Mouse (Mus musculus): ENCODE results near the gene Hcfc1. TPM values are rescaled to one million over a fixed set of nuclear protein-coding genes. Genes with fewer than 3 reads are reported as not detected.
A peak's percentile ranks its signal among the peaks of the same experiment; 100 is the strongest.

The Hcfc1 gene
- polyA plus RNA-seq (2015; fragmentation: Nextera tagmentation; extraction: Ambion mirVana), result 61.9 and 63.0 TPM in 2 replicates

DNA sequence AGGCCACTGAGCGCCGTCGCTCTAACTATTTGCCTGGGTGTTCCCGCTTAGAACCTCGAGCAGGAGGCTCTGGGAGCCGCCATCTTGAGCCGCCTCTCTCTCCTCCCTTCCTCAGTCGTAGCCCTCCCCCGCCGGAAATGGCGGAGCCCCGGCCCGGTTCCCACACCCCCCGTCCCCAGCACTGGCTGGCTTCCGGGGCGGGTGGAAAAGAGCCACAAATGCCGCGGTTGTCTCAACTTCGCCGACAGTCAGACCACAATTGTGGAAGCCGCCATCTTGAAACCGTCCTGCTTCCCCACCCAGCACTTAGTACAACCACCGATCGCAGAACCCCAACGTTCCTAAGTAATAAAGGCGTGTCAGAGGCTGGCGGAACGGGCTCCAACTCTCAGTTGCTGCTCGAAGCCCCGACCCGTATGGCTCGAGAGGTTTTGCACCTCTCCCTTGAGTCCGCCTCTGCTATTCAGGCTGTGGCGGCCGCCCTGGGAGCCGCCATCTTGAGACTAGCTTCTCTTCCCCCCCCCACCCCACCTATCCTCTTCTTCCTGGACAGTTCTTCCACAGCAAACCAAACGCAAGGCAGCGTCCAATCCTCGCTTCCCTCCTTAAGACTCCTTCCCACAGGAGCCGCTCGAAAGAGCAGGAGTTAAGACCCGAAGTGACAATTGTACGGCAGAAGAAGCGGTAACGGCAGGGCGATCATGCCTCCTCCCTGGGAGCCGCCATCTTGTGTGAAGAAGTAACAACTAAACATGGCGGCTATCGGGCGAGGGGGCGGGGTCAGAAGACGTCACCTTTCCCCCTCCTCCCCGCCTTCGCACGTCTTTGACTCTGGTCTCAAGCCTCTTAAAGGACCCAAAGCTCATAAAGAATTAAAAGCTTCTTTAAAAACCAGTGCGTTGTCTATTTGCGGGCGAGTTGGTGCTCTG lies at the start of gene Hcfc1:
Hcfc1 (minus strand) TSS at position 110 of the 929 bp plus-strand sequence.
- H3K36me3 ChIP-seq, result no peaks in the 10 kb centered on the region
- peak; percentile 83 for ATAC-seq
- H3K27me3 ChIP-seq, result no peaks in the 10 kb centered on the region
- H3K4me1 ChIP-seq (replicated peaks), result peaks cover 33% of the 10 kb centered on the region
- H3K4me2 ChIP-seq (replicated peaks), result peak within 1 kb of the TSS; percentile 83
- H3K27ac ChIP-seq, result peak within 1 kb of the TSS; percentile 98
- no peaks in the 10 kb centered on the region for H3K9me3 ChIP-seq
- peak within 1 kb of the TSS; percentile 60 for H3K9ac ChIP-seq (replicated peaks)
- H3K4me3 ChIP-seq (replicated peaks), result peak within 1 kb of the TSS; percentile 78
- 20% methylated on average over 57 of the region's 58 CpGs for WGBS

DNA sequence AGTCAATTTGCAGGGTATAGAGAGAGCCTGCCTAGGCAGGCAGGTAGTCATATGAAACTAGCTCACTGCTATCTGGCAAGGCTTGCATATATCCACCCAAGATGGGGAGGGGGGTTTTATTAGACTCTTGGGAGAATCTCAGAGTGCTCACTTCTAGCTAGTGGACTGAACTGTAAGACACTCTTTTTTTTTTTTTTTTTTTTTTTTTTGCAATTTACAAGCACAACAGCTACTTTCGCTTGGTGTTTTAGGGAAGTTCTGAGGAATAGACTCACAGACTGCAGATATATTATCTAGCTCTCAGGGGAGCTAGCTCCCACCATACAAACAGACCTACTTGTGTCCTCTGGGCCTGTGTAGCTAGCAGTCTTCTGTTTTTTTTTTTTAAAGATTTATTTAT lies 48.4 kb upstream of the Hcfc1 start:
- no peak for ATAC-seq
- no peaks in the 10 kb centered on the region for H3K4me1 ChIP-seq (replicated peaks)
- no peaks in the 10 kb centered on the region for H3K9me3 ChIP-seq
- no peak overlapping the region for H3K9ac ChIP-seq (replicated peaks)
- 93% methylated on average over 1 of the region's 1 CpGs for WGBS
- peaks cover 23% of the 10 kb centered on the region for H3K36me3 ChIP-seq
- H3K4me2 ChIP-seq (replicated peaks), result no peak overlapping the region
- H3K27me3 ChIP-seq, result no peaks in the 10 kb centered on the region
- no peak overlapping the region for H3K4me3 ChIP-seq (replicated peaks)
- no peak overlapping the region for H3K27ac ChIP-seq

DNA sequence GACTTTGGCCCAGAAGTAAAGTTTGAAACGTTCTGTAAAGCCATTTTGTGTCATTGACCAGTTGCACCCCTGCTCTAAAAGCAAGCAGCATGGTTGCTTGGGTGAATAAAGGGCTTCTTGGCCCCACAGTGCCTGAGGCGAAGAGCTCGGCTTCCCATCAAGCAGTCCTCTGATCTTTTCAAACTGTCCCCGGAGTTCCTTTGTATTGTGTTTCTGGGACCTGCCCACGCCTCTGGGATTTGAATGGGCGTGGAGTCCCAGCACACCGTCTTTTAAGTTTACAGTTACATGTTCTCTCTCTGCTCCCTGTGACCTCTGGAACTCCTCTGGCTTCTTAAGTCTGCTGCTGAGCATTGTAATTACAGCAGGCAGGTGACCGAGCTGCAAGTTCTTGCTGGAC lies 41.9 kb upstream of the Hcfc1 start:
- no peak overlapping the region for H3K4me2 ChIP-seq (replicated peaks)
- 0 out of 2 replicates have a peak, but pooled peaks cover 4% of the 10 kb centered on the region for H3K4me1 ChIP-seq (replicated peaks)
- H3K27me3 ChIP-seq, result no peaks in the 10 kb centered on the region
- no peaks in the 10 kb centered on the region for H3K36me3 ChIP-seq
- ATAC-seq, result no peak
- H3K9me3 ChIP-seq, result no peaks in the 10 kb centered on the region
- H3K9ac ChIP-seq (replicated peaks), result no peak overlapping the region
- 27% methylated on average over 8 of the region's 8 CpGs for WGBS
- no peak overlapping the region for H3K4me3 ChIP-seq (replicated peaks)
- H3K27ac ChIP-seq, result no peak overlapping the region

DNA sequence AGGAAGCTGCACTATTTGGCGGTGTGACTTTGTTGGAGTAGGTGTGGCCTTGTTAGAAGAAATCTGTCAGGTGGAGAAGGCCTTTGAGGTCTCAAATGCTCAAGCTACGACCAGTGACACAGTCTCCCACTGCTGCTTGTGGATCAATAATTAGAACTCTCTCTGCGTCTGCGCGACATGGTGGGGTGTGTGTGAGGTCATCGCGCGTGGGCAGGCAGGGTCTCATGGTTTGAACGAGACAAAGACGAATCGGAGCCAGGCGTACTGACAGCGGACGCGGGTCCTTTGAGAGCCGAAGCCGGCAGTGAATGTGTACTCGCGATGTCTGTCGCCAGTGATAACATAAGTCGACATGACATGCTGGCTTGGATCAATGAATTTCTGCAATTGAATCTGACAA lies 40.2 kb upstream of the Hcfc1 start:
- WGBS, result 74% methylated on average over 21 of the region's 21 CpGs
- Histone ChIP-seq H3K4me2 (replicated peaks) (no peak overlapping the region), H3K4me1 (replicated peaks) (0 out of 2 replicates have a peak, but pooled peaks cover 4% of the 10 kb centered on the region), H3K36me3 (no peaks in the 10 kb centered on the region), H3K27me3 (no peaks in the 10 kb centered on the region), H3K9me3 (no peaks in the 10 kb centered on the region), H3K27ac (no peak overlapping the region), H3K4me3 (replicated peaks) (no peak overlapping the region), H3K9ac (replicated peaks) (no peak overlapping the region)
- ATAC-seq, result peak; percentile 37; the same call in 1 of the 2 replicates

DNA sequence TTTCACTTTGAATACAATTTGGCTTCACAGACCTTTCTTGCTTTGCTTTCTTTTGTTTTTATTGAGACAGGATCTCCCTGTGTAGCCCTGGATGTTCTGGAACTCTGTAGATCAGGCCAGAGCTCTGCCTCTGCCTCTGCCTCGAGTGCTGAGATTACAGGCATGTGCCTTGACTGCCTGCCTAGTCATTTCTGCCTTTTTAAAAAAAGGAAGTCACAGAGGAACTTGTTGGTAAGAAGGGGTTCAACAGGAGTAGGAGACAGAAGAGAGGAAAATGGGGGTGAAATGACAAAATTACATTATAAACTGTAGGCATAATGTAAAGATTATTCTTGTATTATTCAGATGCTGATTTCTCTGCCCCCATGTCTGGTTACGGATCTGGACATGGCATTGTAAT lies 37.5 kb upstream of the Hcfc1 start:
- Histone ChIP-seq H3K4me2 (replicated peaks) (no peak overlapping the region), H3K4me3 (replicated peaks) (no peak overlapping the region), H3K9me3 (no peaks in the 10 kb centered on the region), H3K4me1 (replicated peaks) (peaks cover 4% of the 10 kb centered on the region; the same call in 1 of the 2 replicates), H3K36me3 (no peaks in the 10 kb centered on the region), H3K27me3 (no peaks in the 10 kb centered on the region), H3K9ac (replicated peaks) (no peak overlapping the region), H3K27ac (no peak overlapping the region)
- no peak for ATAC-seq
- 72% methylated on average over 2 of the region's 2 CpGs for WGBS

DNA sequence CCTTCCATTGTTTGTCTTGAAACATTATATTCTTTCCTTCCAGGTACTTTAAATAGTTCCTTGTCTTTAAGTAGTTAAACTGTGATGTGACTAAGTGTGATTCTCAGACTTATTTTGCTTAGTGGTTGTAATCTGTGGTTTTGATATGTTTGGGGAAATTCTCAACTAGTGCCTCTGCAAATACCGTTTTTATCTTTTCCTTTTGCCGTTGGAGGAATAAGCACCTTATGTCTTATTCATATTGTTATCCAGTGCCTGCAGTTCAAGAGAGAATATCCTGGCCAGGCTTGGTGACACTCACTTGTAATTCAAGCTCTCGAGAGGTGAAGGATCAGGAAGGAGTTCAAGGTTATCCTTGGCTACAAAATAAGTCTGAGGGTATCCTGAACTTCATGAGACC lies 34.9 kb upstream of the Hcfc1 start:
- Histone ChIP-seq H3K27me3 (no peaks in the 10 kb centered on the region), H3K36me3 (no peaks in the 10 kb centered on the region), H3K4me2 (replicated peaks) (no peak overlapping the region), H3K4me3 (replicated peaks) (no peak overlapping the region), H3K9me3 (no peaks in the 10 kb centered on the region), H3K4me1 (replicated peaks) (no peaks in the 10 kb centered on the region; the same call in 1 of the 2 replicates), H3K27ac (no peak overlapping the region), H3K9ac (replicated peaks) (no peak overlapping the region)
- WGBS, result 89% methylated on average over 3 of the region's 3 CpGs
- no peak for ATAC-seq

DNA sequence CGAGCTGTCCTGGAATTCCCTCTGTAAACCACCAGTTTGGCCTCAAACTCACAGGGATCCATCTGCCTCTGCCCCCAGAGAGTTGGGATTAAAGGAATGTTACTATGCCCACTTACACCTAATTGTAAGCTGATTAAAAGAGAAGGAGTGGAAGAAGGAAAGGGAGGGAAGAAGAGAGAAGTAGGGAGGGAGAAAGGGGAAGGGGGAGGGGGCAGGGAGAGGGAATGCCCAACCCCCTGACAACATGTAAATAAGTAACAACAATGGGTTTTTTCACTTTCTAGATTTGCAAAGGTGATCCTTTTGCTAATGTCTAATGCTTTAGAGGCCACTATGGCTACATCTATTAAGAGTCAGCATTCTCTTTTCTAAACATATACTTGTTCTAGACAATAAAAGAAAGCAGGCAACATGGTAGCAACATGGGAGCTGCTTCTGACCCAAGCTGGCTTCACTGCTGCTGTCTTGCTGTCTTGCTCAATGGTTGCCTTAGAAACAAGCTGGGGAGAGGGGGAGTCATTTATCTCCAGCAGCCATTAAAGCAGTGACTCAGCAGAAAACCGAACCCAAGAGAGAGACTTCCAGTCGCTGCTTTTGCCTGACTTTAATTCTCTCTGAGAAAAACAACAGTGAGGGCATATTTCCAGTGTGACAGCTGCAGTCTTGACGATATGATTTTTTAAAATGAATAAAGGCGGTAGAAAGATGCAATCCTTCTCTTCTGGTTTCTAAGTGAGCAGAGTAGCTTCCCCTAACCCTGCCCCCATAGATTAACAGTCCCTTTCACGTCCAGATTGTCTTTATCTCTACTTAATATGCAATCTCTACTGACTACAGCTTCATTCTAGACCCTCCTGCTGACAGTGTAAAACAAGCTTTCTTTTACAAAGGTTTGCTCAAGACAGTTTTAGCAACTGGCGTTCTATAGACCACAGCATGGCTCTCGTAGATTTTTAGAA lies 33.0 kb upstream of the Hcfc1 start:
- no peaks in the 10 kb centered on the region for H3K9me3 ChIP-seq
- H3K36me3 ChIP-seq, result no peaks in the 10 kb centered on the region
- H3K4me1 ChIP-seq (replicated peaks), result no peaks in the 10 kb centered on the region; the same call in 1 of the 2 replicates
- H3K9ac ChIP-seq (replicated peaks), result no peak overlapping the region
- H3K27ac ChIP-seq, result peak overlapping the region; percentile 78
- 24% methylated on average over 8 of the region's 8 CpGs for WGBS
- ATAC-seq, result peak; percentile 93
- H3K4me2 ChIP-seq (replicated peaks), result peak overlapping the region; percentile 35
- no peaks in the 10 kb centered on the region for H3K27me3 ChIP-seq
- peak overlapping the region; percentile 15; the same call in 1 of the 2 replicates for H3K4me3 ChIP-seq (replicated peaks)

DNA sequence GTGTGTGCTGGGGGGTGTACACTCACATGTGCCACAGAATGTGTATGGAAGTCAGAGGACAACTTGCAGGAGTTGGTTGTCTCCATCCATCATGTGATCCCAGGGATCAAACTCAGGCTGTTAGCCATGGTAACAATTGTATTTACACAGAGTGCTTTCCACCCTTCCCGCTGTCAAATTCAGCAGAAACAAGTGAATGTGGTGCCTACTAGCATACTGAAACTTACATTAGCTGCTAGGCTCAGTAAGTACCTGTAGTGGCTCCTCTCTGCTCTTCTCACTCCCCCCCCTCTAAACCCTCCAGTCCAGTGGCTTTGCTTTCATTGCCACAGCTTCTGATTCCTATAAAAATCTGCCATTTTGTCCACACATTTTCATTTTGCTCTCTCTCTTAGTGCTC lies 11.6 kb upstream of the Hcfc1 start:
- Histone ChIP-seq H3K27ac (no peak overlapping the region), H3K27me3 (no peaks in the 10 kb centered on the region), H3K4me3 (replicated peaks) (no peak overlapping the region), H3K9ac (replicated peaks) (no peak overlapping the region), H3K36me3 (no peaks in the 10 kb centered on the region), H3K4me2 (replicated peaks) (no peak overlapping the region), H3K9me3 (no peaks in the 10 kb centered on the region), H3K4me1 (replicated peaks) (no peaks in the 10 kb centered on the region)
- 75% methylated on average over 1 of the region's 1 CpGs for WGBS
- ATAC-seq, result no peak

DNA sequence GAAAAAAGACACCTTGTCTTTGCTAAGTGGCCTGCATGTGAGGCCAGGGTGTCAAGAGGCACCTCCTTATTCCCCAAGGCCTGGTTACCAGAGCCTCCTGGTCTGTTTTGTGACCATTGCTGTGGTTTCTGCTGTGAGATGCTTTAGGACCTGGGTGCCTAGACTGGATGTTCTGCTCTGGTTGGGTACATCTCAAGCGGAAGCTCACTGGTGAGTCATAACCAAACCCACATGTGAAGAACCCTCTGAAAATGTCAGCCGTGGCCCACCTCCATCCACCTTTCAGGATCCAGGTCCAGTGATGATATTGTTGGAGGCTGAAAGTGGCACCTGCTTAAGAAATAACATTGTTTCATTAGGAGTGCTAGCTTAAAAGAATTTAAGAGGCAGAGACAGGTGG lies 10.1 kb upstream of the Hcfc1 start:
- Histone ChIP-seq H3K9ac (replicated peaks) (no peak overlapping the region), H3K27me3 (no peaks in the 10 kb centered on the region), H3K4me2 (replicated peaks) (no peak overlapping the region), H3K36me3 (no peaks in the 10 kb centered on the region), H3K27ac (no peak overlapping the region), H3K4me3 (replicated peaks) (no peak overlapping the region), H3K9me3 (no peaks in the 10 kb centered on the region), H3K4me1 (replicated peaks) (no peaks in the 10 kb centered on the region)
- 87% methylated on average over 2 of the region's 2 CpGs for WGBS
- ATAC-seq, result no peak

DNA sequence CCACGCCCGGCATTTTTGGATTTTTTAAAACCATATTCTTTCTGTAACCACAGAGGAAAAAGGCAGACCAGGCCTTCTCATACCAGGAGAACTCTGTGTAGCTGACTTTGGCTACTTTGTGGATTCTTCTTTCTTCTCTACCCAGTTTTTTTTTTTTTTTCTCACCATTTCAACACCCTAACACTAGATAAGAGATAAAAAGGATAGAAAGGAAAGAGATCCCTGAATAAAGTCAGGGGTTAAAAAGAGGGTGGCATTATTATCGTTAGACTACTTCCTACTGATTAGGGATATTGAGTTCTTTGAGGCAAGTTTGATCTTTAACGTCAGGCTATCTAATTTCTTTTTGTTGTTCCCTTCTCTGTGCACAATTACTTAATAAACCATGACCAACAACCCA lies 6.6 kb upstream of the Hcfc1 start:
- no peak overlapping the region for H3K4me3 ChIP-seq (replicated peaks)
- no peaks in the 10 kb centered on the region for H3K36me3 ChIP-seq
- H3K4me1 ChIP-seq (replicated peaks), result no peaks in the 10 kb centered on the region
- WGBS, result 74% methylated on average over 4 of the region's 4 CpGs
- H3K9ac ChIP-seq (replicated peaks), result no peak overlapping the region
- H3K9me3 ChIP-seq, result no peaks in the 10 kb centered on the region
- H3K4me2 ChIP-seq (replicated peaks), result no peak overlapping the region
- H3K27me3 ChIP-seq, result no peaks in the 10 kb centered on the region
- no peak overlapping the region for H3K27ac ChIP-seq
- ATAC-seq, result no peak

DNA sequence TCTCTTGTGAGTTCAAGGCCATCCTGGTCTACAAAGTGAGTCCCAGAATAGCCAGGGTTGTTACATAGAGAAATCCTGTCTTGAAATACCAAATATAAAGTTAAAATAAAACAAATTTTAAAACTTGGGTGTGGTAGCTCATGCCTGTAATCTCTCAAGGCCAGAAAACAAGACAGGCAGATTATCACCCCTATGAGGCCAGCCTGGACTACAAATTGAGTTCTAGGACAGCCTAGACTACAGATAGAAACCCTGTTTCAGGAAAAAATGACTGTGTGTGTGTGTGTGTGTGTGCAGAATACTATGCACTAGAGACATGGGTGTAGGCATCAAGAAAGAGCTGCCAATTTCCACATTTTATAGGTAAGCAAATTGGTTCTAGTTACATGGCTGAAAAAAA lies 4.6 kb upstream of the Hcfc1 start:
- H3K36me3 ChIP-seq, result no peaks in the 10 kb centered on the region
- ATAC-seq, result no peak
- H3K4me2 ChIP-seq (replicated peaks), result no peak overlapping the region
- no peak overlapping the region for H3K9ac ChIP-seq (replicated peaks)
- no peaks in the 10 kb centered on the region for H3K27me3 ChIP-seq
- no peaks in the 10 kb centered on the region for H3K9me3 ChIP-seq
- H3K4me1 ChIP-seq (replicated peaks), result no peaks in the 10 kb centered on the region
- H3K4me3 ChIP-seq (replicated peaks), result no peak overlapping the region
- no peak overlapping the region for H3K27ac ChIP-seq

DNA sequence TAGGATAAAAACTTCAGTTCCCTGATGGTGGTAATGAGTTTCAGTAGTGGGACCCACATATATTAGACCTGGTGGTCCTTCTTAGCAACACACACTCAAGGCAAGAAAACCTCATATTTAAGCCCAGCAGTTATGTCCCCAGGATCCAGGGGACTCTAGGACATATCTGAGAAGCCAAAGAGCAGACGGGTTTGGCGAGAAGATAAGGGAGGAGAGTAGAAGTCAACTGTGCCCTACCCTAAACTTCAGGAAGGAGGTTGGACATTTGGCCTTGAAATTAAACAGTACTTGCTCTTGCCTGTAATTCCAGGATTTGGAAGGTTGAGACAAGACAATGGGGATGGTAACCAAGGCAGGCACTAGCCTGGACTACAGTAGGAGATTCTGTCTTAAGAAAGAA lies 3.6 kb upstream of the Hcfc1 start:
- no peak for ATAC-seq
- Histone ChIP-seq H3K9ac (replicated peaks) (no peak overlapping the region), H3K4me2 (replicated peaks) (no peak overlapping the region), H3K9me3 (no peaks in the 10 kb centered on the region), H3K4me1 (replicated peaks) (0 out of 2 replicates have a peak, but pooled peaks cover under 1% of the 10 kb centered on the region), H3K27ac (no peak overlapping the region), H3K27me3 (no peaks in the 10 kb centered on the region), H3K36me3 (no peaks in the 10 kb centered on the region), H3K4me3 (replicated peaks) (no peak overlapping the region)
- WGBS, result 90% methylated on average over 2 of the region's 2 CpGs
